Mouse (Mus musculus): ENCODE results near the gene Nhsl1.

GRCm38 (mm10) chr10:18289512-18289911 is 29.3 kb upstream of the Nhsl1 start:
- TF ChIP-seq CTCF (IDR thresholded peaks at IDR 0.05; ENCODE audit: control insufficient read depth, insufficient read depth, insufficient read length) (no peak), USF1 (IDR thresholded peaks at IDR 0.05; ENCODE audit: low read depth) (no peak), MYOG (IDR thresholded peaks at IDR 0.05; ENCODE audit: control insufficient read depth, extremely low read depth, insufficient read length) (no peak)

Measured in C2C12 (cell line).